Mouse (Mus musculus) left cerebral cortex, postnatal 4 days (tissue): ENCODE data around the gene Mybph. TPM values are rescaled to one million over a fixed set of nuclear protein-coding genes. Genes with fewer than 3 reads are reported as not detected.

Experiments
- DNase-seq: peaks from one replicate; pipeline ENCODE4 v3.0.0-alpha.2; 2022
- intact Hi-C: fragments of 180-260 bp; cut with DNase I; formaldehyde crosslinking; loops from one replicate; pipeline ENCODE4 v1.15.1; 2025
- total RNA-seq, 2 experiments: library from RNA; stranded (reverse); gene quantifications; 2 replicates each; pipeline ENCODE4 v1.2.3; 2021

Mybph gene
- total RNA-seq, 2 experiments from 2014 or later = 0.18 TPM; not detected in 1

GRCm38 (mm10) chr1:134205296-134206018 is 12.2 kb downstream of the Mybph start:
- DNase-seq = peak; percentile 76
- intact Hi-C loops = no loop called here

GRCm38 (mm10) chr1:134206085-134206484 is 12.8 kb downstream of the Mybph start:
- DNase-seq = no peak
- intact Hi-C loops = no loop called here

GRCm38 (mm10) chr1:134210179-134210755 is 17.0 kb downstream of the Mybph start:
- DNase-seq = no peak
- intact Hi-C loops = no loop called here

DNA sequence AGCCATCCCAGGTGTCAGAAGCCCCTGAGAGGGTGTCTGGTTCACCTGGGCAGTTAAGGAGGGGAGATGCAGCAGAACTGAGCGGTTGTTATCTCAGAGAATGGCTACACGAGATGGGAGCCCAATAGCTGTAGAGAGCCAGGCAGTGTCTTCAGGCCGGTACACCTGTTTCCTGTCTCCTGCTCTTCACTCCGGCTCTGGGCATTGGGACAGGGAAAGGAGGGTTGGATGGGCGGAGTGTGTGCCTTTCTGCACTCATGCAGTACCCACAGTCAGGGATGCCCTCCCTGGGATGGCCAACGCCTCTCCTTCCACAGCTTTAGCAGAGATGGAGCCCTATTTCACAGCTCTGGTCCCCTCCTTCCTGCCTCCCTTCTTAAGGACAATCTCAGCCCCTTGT is 17.8 kb downstream of the Mybph start:
- intact Hi-C loops = no loop called here

DNA sequence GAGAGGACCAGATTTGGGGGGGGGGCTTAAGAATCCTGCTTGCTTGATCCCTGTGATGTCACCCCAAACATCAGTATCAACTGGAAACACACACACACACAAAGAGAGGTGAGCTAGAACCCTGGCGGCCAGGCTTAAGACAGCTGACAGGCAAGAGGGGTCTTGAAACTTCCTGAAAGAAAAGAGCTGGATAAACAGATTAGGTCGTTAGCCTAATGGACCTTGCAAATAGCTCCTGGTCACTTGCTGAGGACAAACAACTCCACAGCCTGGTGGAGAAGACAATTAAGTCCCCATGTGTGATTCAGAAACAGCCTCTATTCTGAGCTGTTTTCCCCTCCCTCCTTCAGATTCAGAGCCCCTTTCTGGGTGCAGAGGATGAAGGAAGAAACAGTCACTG is 18.4 kb downstream of the Mybph start:
- no peak for DNase-seq
- intact Hi-C loops = no loop called here

More for the DNA sequence above, 17.8 kb downstream of the Mybph start:
- no peak for DNase-seq

GRCm38 (mm10) chr1:134212351-134212750 is 19.1 kb downstream of the Mybph start:
- intact Hi-C loops = no loop called here
- DNase-seq = no peak

DNA sequence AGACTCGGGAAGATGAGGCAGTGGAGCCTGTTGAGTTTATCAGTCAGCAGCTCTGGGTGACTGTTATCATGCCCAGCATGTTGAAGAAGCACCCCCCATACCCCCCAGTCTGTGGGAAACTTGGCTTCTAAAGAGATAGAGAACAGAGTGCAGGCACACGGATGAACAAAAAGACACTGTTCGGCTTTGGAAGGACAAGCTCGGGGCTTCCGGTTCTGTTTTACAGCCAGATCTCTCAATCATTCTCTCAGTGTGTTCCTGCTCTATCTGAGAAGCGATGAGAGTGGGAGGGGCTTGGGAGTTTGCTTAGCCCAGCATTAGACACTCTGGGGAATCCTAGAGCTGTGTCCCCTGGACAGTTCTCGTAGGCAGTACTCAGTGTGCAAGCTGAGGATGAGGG is 20.2 kb downstream of the Mybph start:
- intact Hi-C loops = no loop called here
- DNase-seq = no peak

- DNase-seq = no peak
- intact Hi-C loops = no loop called here
Observed at GRCm38 (mm10) chr1:134215059-134215458, 21.8 kb downstream of the Mybph start.

DNA sequence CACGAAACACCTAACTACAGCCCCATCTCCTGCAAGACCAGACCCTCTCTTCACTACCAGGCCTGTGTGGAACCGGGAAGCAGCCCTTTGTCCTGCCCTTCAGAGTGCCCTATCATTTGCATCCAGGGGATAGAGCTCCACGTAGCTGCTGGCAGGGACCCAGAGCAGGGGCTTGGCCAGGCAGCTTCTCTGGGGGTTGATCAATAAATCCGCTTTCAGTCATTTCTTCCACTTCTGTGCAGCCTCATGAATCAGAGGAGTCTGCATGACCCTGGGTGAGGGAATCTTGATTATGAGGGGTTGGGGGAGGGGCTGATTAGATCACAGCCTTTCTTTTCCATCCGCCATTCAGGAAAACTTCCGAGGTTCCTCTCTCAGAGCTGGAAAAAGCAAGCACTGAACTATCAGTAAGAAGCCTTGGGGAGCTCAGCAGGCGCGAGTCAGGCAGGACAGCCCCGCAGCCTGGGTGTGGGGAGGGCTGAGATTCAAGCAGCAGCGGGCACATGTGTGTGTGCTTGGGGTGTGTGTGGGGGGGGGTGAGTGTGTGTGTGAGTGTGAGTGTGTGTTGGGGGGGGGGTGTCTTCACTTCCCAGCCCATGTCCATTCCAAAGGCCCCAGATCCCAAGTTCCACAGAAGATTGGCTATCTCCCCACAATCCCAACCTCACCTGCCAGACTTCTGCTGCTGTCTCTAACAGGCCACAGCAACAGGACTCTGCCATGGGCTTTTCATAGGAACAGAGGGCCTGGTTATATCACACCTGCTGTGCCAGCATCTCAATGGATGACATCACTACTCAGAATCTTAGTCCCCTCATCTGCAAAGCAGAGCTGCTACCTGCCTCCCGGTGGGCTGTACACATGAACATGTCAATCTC is 22.7 kb downstream of the Mybph start:
- no peak for DNase-seq
- intact Hi-C loops = no loop called here

- no peak for DNase-seq
- intact Hi-C loops = no loop called here
Observed at GRCm38 (mm10) chr1:134216629-134216971, 23.4 kb downstream of the Mybph start.

GRCm38 (mm10) chr1:134217028-134217481 is 23.8 kb downstream of the Mybph start:
- no peak for DNase-seq
- intact Hi-C loops = no loop called here

- intact Hi-C loops = no loop called here
- DNase-seq = no peak
Observed at GRCm38 (mm10) chr1:134217942-134218341, 24.7 kb downstream of the Mybph start.

DNA sequence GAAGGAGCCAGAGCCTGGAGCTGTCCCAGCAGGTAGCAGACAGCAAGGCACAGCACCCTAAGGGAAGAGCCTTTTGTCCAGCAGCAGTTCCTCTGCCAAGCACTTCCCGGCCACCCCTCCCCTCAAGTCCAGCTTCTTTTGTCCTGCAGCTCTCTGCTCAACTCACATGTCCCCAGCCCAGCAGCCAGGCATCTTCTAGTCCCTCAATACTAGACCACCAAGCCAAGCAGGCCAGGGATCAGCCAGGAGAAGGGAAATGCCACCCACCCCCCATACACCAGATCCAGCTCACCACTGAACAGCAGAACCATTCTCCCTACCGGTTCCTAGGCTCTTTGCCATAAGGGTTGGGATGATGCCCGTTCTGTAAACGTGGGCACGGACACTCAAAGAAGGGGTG is 26.4 kb downstream of the Mybph start:
- peak; percentile 53 for DNase-seq

DNA sequence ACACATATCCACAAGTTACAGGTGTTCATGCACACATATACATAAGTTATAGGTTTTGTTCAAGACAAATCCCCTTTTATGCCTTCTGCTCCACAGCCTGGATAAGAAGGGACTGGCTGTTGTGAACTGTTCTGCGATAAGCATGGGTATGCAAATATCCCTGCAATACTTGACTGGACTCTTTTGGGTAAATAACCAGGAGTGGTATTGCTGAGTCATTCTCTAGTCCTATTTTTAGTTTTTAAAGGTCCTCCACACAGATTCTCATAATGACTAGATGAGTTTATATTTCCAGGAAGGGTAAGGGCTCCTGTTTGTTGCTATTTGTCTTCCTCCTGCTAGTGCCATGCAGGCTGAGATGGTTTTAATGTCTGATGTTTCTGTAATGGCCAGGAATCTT is 27.9 kb downstream of the Mybph start:
- DNase-seq = no peak
- intact Hi-C loops = no loop called here

More for the DNA sequence above, 26.4 kb downstream of the Mybph start:
- intact Hi-C loops = no loop called here

- intact Hi-C loops = no loop called here
- DNase-seq = no peak
Observed at GRCm38 (mm10) chr1:134222122-134223055, 29.1 kb downstream of the Mybph start.

GRCm38 (mm10) chr1:134224649-134225227 is 31.5 kb downstream of the Mybph start:
- DNase-seq = no peak
- intact Hi-C loops = no loop called here

DNA sequence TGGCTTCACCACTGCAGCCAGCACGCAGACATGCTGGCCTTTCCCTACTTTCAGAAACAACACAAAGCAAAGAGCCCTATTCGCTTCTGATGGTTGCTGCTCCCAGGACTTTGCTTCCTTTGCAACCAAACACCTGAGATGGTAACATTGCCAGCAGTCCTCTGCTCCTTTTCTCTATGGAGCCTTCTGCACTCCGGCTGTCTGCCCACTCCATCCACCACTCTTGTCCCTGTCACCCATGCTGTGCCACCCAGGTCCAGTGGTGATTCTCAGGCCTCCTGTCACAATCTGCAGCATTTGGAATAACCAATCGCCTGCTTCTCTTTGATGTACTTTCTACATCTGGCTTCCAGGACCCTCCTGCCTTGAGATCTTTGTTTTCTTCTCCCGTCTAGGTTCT is 32.1 kb downstream of the Mybph start:
- DNase-seq = no peak
- intact Hi-C loops = no loop called here

DNA sequence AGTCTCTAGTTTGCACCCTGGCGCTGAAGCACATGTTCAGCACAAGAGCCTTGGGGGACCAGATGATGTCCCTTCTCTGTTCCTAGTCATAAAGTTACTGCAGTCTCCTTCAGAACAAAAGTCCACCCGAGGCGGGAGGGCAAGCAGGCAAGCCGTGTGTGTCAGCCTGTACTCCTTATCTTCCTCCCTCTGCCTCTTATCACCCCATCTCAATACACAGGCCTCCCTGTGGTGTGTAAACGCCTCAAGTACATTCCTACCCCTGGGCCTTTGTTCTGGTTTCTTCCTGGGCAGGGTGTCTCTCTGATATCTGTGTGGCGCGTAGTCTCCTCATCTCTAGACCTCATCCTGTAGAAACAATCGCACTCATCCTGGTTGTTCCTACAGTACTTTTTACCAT is 33.5 kb downstream of the Mybph start:
- no peak for DNase-seq
- intact Hi-C loops = no loop called here

DNA sequence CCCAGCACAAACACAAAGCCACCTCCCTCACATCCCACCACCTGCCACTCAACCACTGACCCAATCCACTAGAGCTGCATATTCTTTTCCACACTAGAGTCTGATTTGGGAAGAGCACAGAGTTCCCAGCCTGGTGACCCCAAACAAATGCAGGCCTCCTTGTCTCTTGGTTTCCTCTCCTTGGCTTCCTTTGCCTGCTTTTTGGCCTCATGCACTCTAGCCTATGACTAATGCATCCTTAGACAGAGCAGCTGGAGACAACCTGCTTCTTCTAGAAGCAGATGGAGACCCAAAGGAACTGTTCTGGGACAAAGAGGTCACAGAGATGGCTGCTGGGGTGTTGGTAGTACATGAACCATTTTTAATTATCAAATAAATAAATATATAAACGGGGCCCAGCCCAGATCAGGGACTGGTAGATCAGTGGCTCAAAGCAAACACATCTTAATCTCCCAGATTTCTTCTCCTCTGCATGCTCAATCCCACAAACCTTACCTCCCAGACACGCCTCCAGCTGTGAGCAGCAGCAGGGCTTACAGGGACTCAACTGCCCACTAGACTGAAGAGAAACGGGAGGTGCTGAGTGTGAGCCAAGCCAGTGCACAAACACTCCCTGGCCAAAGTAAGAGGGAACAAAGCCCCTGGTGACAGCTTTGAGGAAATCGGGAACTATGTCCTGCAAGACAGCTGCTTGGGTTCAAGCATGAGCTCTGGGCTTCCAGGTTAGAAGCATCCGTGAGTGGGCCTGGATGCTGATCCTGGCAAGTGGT is 36.7 kb downstream of the Mybph start:
- intact Hi-C loops = no loop called here
- no peak for DNase-seq
